Mouse (Mus musculus) lung, postnatal 0 days (tissue): Measurements from ENCODE around the gene Lct.

ENCODE experiments used
- CTCF ChIP-seq: IDR thresholded peaks from 2 replicates; pipeline ENCODE4 v1.5.1; 2016; ENCODE audit warnings: antibody characterized with exemption, mild to moderate bottlenecking
- EP300 ChIP-seq: IDR thresholded peaks from 2 replicates; pipeline ENCODE4 v1.6.1; 2016; ENCODE audit warnings: antibody characterized with exemption, mild to moderate bottlenecking, control low read depth

DNA sequence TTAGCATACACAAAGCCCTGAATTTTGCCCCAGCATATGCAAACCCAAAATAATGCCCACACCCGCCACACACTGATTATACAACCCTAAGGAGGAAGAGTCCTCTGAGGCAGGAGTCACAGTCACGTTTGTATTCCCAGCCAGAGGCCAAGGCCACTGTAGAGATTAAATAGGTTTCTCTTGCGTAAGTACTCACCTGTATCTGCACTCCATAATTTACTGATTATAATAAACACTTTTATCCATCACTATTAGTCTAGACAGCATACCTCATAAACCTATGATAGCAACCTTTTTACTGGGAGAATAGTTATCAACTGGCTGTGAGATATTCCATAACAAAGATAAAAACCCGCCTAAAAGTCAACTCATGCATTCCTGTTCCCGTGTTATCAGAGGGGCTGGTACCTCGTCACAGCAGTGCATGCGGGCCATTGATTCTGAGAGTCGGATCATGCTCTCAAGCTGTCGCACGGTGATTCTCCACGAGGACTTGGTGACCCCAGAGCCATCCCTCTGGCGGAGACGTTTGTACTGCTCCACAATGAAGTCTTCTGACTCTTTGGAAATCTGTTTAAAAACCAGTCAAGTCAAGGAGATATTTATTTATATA lies 9.7 kb upstream of the Lct start:
- TF ChIP-seq CTCF (no peak), EP300 (no peak)
